Mouse (Mus musculus): ENCODE data around the gene Pnpla7. TPM values are rescaled to one million over a fixed set of nuclear protein-coding genes. Genes with fewer than 3 reads are reported as not detected.

The Pnpla7 gene
- total and polyA plus RNA-seq, 3 experiments: 8.8 to 11.3 TPM; not detected in 1

DNA sequence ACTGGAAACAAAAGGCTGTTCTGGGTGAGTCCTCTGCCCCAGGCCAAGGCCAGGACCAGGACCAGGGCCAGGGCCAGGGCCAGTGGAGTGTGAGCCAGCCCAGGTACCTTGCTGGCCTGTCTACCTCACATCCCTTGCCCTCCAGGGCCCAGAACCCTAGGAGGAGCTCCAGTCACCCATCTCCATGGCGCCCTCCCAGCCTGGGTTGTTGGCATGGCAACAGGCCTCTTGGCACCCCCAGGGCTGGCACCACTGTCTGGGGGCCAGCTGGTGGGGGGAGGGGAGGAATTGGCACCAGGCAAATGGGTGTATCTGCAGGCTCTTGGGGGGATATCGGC, 79.2 kb downstream of the Pnpla7 start:
- Histone ChIP-seq H3K4me1 (ENCODE audit: control insufficient read depth in 1 of 2, insufficient read depth in 2 of 2, low read length in 2 of 2) (peaks cover 0 to 5% of the 10 kb centered on the region in 2 experiments; a peak in 2 of 4 replicates), H3K27me3 (ENCODE audit: control insufficient read depth in 1 of 2, insufficient read depth in 2 of 2, low read length in 2 of 2) (no peaks in the 10 kb centered on the region), H3K36me3 (ENCODE audit: control insufficient read depth in 1 of 2, insufficient read depth in 2 of 2, low read length in 2 of 2) (no peaks in the 10 kb centered on the region; a peak in 1 of 4 replicates), H3K4me3 (ENCODE audit: control insufficient read depth in 1 of 2, insufficient read depth in 1 of 2, low read depth in 2 of 2, low read length in 2 of 2) (peak overlapping the region; percentile 61 to 98), H3K79me2 (ENCODE audit: control insufficient read depth, insufficient read depth, low read length, poor library complexity) (no peaks in the 10 kb centered on the region; the same call in 1 of the 2 replicates), H3K9ac (ENCODE audit: control insufficient read depth, low read depth, low read length, poor library complexity, severe bottlenecking) (peak overlapping the region; percentile 73), H3K9me3 (replicated peaks; ENCODE audit: insufficient read depth, low read length) (no peaks in the 10 kb centered on the region), H3K27ac (ENCODE audit: control insufficient read depth, low read depth, low read length) (no peak overlapping the region)
- TF ChIP-seq E2F4 (IDR thresholded peaks at IDR 0.05; ENCODE audit: borderline replicate concordance, low read depth, low read length) (no peak), POLR2A (IDR thresholded peaks at IDR 0.05; ENCODE audit: control insufficient read depth in 1 of 2, insufficient read depth in 1 of 2, low read depth in 1 of 2, low read length in 2 of 2, poor library complexity in 1 of 2) (no peak), CTCF (IDR thresholded peaks at IDR 0.05 in 2 of 3, conservative IDR thresholded peaks at IDR 0.05 in 1 of 3; ENCODE audit: control insufficient read depth in 1 of 3, insufficient read depth in 1 of 3, low read depth in 2 of 3, low read length in 3 of 3, poor library complexity in 1 of 3, severe bottlenecking in 1 of 3) (no peak), MEF2A (IDR thresholded peaks at IDR 0.05; ENCODE audit: extremely low read depth, insufficient replicate concordance, low read depth, low read length, poor library complexity, severe bottlenecking) (no peak), MAZ (IDR thresholded peaks at IDR 0.05; ENCODE audit: low read depth, low read length) (no peak), HCFC1 (IDR thresholded peaks at IDR 0.05; ENCODE audit: low read depth, low read length) (no peak)
- peak; percentile 22 for DNase-seq (ENCODE audit: low read depth, low spot score)

DNA sequence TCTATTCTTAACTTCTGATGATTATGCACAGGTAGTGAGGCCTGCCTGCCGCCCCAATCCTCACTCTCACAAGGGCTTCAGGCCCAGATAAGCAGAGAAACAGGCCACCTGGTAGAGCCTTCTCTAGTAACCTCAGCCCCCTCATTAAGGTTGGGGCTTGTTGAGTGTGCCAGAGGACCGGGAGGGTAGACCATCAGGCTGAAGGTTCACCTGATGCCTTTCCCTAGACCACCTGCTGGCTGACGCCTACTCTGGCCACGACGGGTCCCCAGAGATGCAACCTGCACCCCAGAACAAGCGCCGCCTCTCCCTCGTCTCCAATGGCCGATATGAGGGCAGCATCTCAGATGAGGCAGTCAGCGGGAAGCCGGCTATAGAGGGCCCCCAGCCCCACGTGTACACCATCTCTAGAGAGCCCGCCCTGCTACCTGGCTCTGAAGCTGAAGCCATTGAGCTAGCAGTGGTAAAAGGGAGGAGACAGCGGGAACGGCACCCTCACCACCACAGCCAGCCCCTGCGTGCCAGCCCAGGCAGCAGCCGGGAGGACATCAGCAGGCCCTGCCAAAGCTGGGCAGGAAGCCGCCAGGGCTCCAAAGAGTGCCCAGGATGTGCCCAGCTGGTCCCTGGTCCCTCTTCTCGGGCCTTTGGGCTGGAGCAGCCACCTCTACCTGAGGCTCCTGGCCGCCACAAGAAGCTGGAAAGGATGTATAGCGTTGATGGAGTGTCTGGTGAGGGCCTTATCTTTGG, 79.7 kb downstream of the Pnpla7 start:
- Histone ChIP-seq H3K9ac (ENCODE audit: control insufficient read depth, low read depth, low read length, poor library complexity, severe bottlenecking) (no peak overlapping the region), H3K9me3 (replicated peaks; ENCODE audit: insufficient read depth, low read length) (no peaks in the 10 kb centered on the region), H3K27me3 (ENCODE audit: control insufficient read depth in 1 of 2, insufficient read depth in 2 of 2, low read length in 2 of 2) (no peaks in the 10 kb centered on the region), H3K4me1 (ENCODE audit: control insufficient read depth in 1 of 2, insufficient read depth in 2 of 2, low read length in 2 of 2) (peaks cover 0 to 5% of the 10 kb centered on the region in 2 experiments; a peak in 2 of 4 replicates), H3K36me3 (ENCODE audit: control insufficient read depth in 1 of 2, insufficient read depth in 2 of 2, low read length in 2 of 2) (no peaks in the 10 kb centered on the region; a peak in 1 of 4 replicates), H3K4me3 (ENCODE audit: control insufficient read depth in 1 of 2, insufficient read depth in 1 of 2, low read depth in 2 of 2, low read length in 2 of 2) (no peak overlapping the region), H3K79me2 (ENCODE audit: control insufficient read depth, insufficient read depth, low read length, poor library complexity) (no peaks in the 10 kb centered on the region; the same call in 1 of the 2 replicates), H3K27ac (ENCODE audit: control insufficient read depth, low read depth, low read length) (no peak overlapping the region)
- no peak for DNase-seq (ENCODE audit: low read depth, low spot score)
- TF ChIP-seq ELF1 (IDR thresholded peaks at IDR 0.05; ENCODE audit: low read depth, low read length) (no peak), NRF1 (IDR thresholded peaks at IDR 0.05; ENCODE audit: insufficient read depth, low read depth, low read length, poor library complexity, severe bottlenecking) (no peak), SMC3 (IDR thresholded peaks at IDR 0.05; ENCODE audit: low read depth, low read length) (no peak), POLR2A (IDR thresholded peaks at IDR 0.05; ENCODE audit: control insufficient read depth in 1 of 2, insufficient read depth in 1 of 2, low read depth in 1 of 2, low read length in 2 of 2, poor library complexity in 1 of 2) (no peak), CTCF (IDR thresholded peaks at IDR 0.05 in 2 of 3, conservative IDR thresholded peaks at IDR 0.05 in 1 of 3; ENCODE audit: control insufficient read depth in 1 of 3, insufficient read depth in 1 of 3, low read depth in 2 of 3, low read length in 3 of 3, poor library complexity in 1 of 3, severe bottlenecking in 1 of 3) (no peak), BHLHE40 (IDR thresholded peaks at IDR 0.05; ENCODE audit: borderline replicate concordance, low read depth, low read length) (no peak), USF2 (IDR thresholded peaks at IDR 0.05; ENCODE audit: borderline replicate concordance in 1 of 2, insufficient read depth in 1 of 2, low read depth in 1 of 2, low read length in 2 of 2) (no peak), POLR2AphosphoS2 (IDR thresholded peaks at IDR 0.05; ENCODE audit: low read length) (no peak), TCF12 (IDR thresholded peaks at IDR 0.05; ENCODE audit: low read depth, low read length) (no peak)

Data from MEL (cell line).